Mouse (Mus musculus): Measurements from ENCODE around the gene Ppp3r2. TPM values are rescaled to one million over a fixed set of nuclear protein-coding genes. Genes with fewer than 3 reads are reported as not detected.
A peak's percentile ranks its signal among the peaks of the same experiment; 100 is the strongest.

The Ppp3r2 gene
- not detected for total RNA-seq (2021)

- no peak for DNase-seq
- intact Hi-C loops (cut with DNase I): no loop called here
Observed at GRCm38 (mm10) chr4:49681812-49682211, at the start of gene Ppp3r2. Gene Ppp3r2, minus strand, starts transcription at chr4:49682024.

GRCm38 (mm10) chr4:49729326-49729725 is 47.5 kb upstream of the Ppp3r2 start:
- intact Hi-C loops (cut with DNase I): no loop called here
- no peak for DNase-seq

GRCm38 (mm10) chr4:49723908-49724307 is 42.1 kb upstream of the Ppp3r2 start:
- DNase-seq: no peak
- intact Hi-C loops (cut with DNase I): no loop called here

GRCm38 (mm10) chr4:49691405-49692194 is 9.8 kb upstream of the Ppp3r2 start:
- DNase-seq: no peak
- intact Hi-C loops (cut with DNase I): no loop called here

- intact Hi-C loops (cut with DNase I): loop anchor here (1.0 kb wide), 1 partner anchor 270 kb away; no protein-coding TSS in a partner anchor
Observed at GRCm38 (mm10) chr4:49688594-49689288, 6.9 kb upstream of the Ppp3r2 start.

GRCm38 (mm10) chr4:49680171-49680875 is 1.5 kb downstream of the Ppp3r2 start:
- DNase-seq: peak in 1 of 2 experiments; percentile 6
- intact Hi-C loops (cut with DNase I): no loop called here

More at GRCm38 (mm10) chr4:49688594-49689288, 6.9 kb upstream of the Ppp3r2 start:
- peak; percentile 50 to 61 for DNase-seq

- intact Hi-C loops (cut with DNase I): no loop called here
- DNase-seq: no peak
Observed at GRCm38 (mm10) chr4:49676790-49677189, 5.0 kb downstream of the Ppp3r2 start.

- intact Hi-C loops (cut with DNase I): no loop called here
- no peak for DNase-seq
Observed at GRCm38 (mm10) chr4:49676071-49676470, 5.8 kb downstream of the Ppp3r2 start.

- intact Hi-C loops (cut with DNase I): no loop called here
- DNase-seq: no peak
Observed at GRCm38 (mm10) chr4:49664850-49665249, 17.0 kb downstream of the Ppp3r2 start.

- DNase-seq: no peak
- intact Hi-C loops (cut with DNase I): no loop called here
Observed at GRCm38 (mm10) chr4:49662231-49662630, 19.6 kb downstream of the Ppp3r2 start.

GRCm38 (mm10) chr4:49661664-49662063 is 20.2 kb downstream of the Ppp3r2 start:
- no peak for DNase-seq
- intact Hi-C loops (cut with DNase I): no loop called here

GRCm38 (mm10) chr4:49659421-49659820 is 22.4 kb downstream of the Ppp3r2 start:
- intact Hi-C loops (cut with DNase I): no loop called here

GRCm38 (mm10) chr4:49639913-49640312 is 41.9 kb downstream of the Ppp3r2 start:
- intact Hi-C loops (cut with DNase I): no loop called here

More at GRCm38 (mm10) chr4:49659421-49659820, 22.4 kb downstream of the Ppp3r2 start:
- peak; percentile 11 to 28 for DNase-seq

GRCm38 (mm10) chr4:49637821-49638220 is 44.0 kb downstream of the Ppp3r2 start:
- intact Hi-C loops (cut with DNase I): no loop called here
- no peak for DNase-seq

More at GRCm38 (mm10) chr4:49639913-49640312, 41.9 kb downstream of the Ppp3r2 start:
- DNase-seq: no peak

- intact Hi-C loops (cut with DNase I): loop anchor here (5.0 kb wide), 1 partner anchor 110 kb away; the partner anchor contains the start of genes Mrpl50 and Zfp189
- no peak for DNase-seq
Observed at GRCm38 (mm10) chr4:49632139-49632481, 49.7 kb downstream of the Ppp3r2 start.

GRCm38 (mm10) chr4:49631319-49632138 is 50.3 kb downstream of the Ppp3r2 start, which contains the start of gene Rnf20:
Gene Rnf20, plus strand, starts transcription at chr4:49632006.
- intact Hi-C loops (cut with DNase I): loop anchor here (1.0 to 5.0 kb wide), 2 partner anchors 47 to 109 kb away; partner anchors contain the start of genes Mrpl50 and Zfp189
- peak; percentile 97 to 98 for DNase-seq

GRCm38 (mm10) chr4:49628941-49629340 is 52.9 kb downstream of the Ppp3r2 start:
- DNase-seq: no peak
- intact Hi-C loops (cut with DNase I): no loop called here
